Mouse (Mus musculus) hindbrain, embryonic 10.5 days (tissue): Measurements from ENCODE around the gene Gjb5. TPM values are rescaled to one million over a fixed set of nuclear protein-coding genes. Genes with fewer than 3 reads are reported as not detected.

Experiments
- DNase-seq: peaks from one replicate; pipeline ENCODE4 v3.0.0-alpha.2; 2017; ENCODE audit warnings: low spot score
- H3K27ac ChIP-seq: fragments of 300-500 bp; sonication (generic); 2 replicates; pipeline ENCODE4 v1.5.1; 2016; ENCODE audit warnings: mild to moderate bottlenecking, moderate library complexity
- H3K27me3 ChIP-seq: fragments of 300-500 bp; sonication (generic); 2 replicates; pipeline ENCODE4 v1.6.1; 2016; ENCODE audit warnings: mild to moderate bottlenecking; ENCODE audit not compliant: poor library complexity, insufficient read depth, severe bottlenecking
- H3K36me3 ChIP-seq: fragments of 300-500 bp; sonication (generic); 2 replicates; pipeline ENCODE4 v1.6.1; 2016; ENCODE audit warnings: mild to moderate bottlenecking, moderate library complexity
- H3K4me1 ChIP-seq: fragments of 300-500 bp; sonication (generic); replicated peaks from 2 replicates; pipeline ENCODE4 v1.6.1; 2016; ENCODE audit warnings: mild to moderate bottlenecking
- H3K4me3 ChIP-seq: fragments of 300-500 bp; sonication (generic); 2 replicates; pipeline ENCODE4 v1.5.1; 2016; ENCODE audit warnings: mild to moderate bottlenecking, moderate library complexity
- H3K9me3 ChIP-seq: fragments of 300-500 bp; sonication (generic); 2 replicates; pipeline ENCODE4 v1.6.1; 2016; ENCODE audit warnings: mild to moderate bottlenecking, moderate library complexity
- WGBS: fragments of 180-500 bp; shearing (Covaris S2); methylation state at CpG from one replicate; pipeline ENCODE4 v1.1.7; 2016; 5-methylcytosine and 5-hydroxymethylcytosine counted together
- polyA plus RNA-seq: library from polyadenylated mRNA; unstranded; fragments of >200 nt; fragmentation: Nextera tagmentation; extraction: Ambion mirVana; gene quantifications from 2 replicates; pipeline ENCODE4 v1.2.1, GENCODE M21; 2016

Gjb5 gene
- polyA plus RNA-seq, 1 experiment from 2014 or later, result 0.85 TPM

DNA sequence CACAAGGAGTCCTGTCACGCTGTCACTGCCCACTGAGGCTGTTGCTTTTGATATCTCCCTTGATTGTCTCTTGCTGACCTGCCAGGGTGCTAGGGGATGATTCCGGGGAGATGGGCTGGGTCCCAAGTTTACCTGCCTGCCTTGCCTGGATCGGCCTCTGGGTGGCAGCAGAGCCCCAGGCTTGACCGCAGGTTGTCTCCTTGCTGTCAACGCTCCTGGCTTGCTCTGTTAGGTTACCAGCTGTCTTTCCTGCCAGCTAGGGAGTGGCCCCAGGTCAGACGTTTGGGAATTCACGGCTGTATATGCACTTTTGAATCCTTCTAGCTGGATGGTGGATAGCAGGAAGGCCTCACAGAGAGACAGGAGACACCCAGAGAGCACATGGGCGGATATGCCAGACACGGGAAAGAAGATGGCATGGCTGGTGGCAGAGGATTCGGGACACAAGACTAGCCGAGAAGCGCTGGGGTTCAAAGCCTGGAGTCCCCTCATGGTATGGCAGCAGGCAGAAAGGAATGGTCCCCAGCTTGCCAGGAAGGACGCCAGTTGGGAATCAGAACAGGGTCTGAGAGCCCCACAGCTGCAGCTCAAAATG, 10.5 kb upstream of the Gjb5 start:
- Histone ChIP-seq H3K9me3 (no peaks in the 10 kb centered on the region), H3K27ac (no peak overlapping the region), H3K4me1 (peaks cover 44% of the 10 kb centered on the region), H3K27me3 (peaks cover 6% of the 10 kb centered on the region; the same call in 1 of the 2 replicates), H3K4me3 (no peak overlapping the region), H3K36me3 (no peaks in the 10 kb centered on the region)
- 34% methylated on average over 13 of the region's 13 CpGs for WGBS
- peak; percentile 83 for DNase-seq

DNA sequence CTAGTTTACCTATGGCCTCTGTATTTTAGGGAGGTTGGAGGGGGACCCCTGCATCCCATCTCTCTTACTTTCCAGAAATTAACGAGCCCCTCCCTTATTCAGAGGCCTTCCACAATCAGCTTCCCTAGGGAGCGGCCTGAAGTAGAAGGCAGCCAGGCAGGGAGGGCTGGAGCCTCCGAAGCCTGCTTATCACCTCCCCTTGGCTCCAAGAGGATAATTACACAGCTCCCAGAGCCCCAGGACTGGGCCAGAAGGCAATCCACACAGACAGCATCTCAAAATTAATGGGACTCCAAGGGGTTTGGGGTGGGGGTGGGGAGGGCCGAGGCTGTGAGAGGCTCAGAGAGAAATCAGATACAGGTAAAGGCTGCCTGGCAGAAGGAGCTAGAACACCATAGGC, 7.9 kb upstream of the Gjb5 start:
- H3K27ac ChIP-seq, result peak overlapping the region; percentile 70

DNA sequence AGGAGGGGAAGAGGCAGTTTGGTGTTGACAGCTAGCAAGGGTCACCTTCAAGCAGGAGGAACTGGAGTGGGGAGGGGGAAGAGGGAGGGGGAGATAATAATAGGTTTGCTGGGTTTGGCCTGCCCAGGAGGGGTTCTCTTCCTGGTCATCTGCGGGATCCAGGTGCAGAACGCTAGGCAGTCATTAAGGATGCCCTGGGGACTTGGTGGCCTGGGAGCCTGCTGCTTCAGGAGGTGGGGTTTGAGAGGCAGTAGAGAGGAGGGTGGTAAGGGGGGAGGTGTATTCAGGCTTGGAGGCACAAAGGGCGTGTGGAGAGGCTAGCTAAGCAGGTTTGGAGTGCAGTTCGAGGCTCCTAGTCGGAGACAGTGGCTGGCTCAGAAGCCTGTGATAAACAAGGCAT, 7.5 kb upstream of the Gjb5 start:
- DNase-seq, result no peak
- no peak overlapping the region for H3K4me3 ChIP-seq
- peaks cover 37% of the 10 kb centered on the region for H3K4me1 ChIP-seq
- 21% methylated on average over 5 of the region's 5 CpGs for WGBS
- H3K27me3 ChIP-seq, result peaks cover 6% of the 10 kb centered on the region; the same call in 1 of the 2 replicates
- H3K9me3 ChIP-seq, result no peaks in the 10 kb centered on the region
- peak overlapping the region; percentile 70 for H3K27ac ChIP-seq
- no peaks in the 10 kb centered on the region for H3K36me3 ChIP-seq

More for the DNA sequence above, 7.9 kb upstream of the Gjb5 start:
- DNase-seq, result no peak
- no peak overlapping the region for H3K4me3 ChIP-seq
- H3K27me3 ChIP-seq, result peaks cover 6% of the 10 kb centered on the region; the same call in 1 of the 2 replicates
- 32% methylated on average over 4 of the region's 4 CpGs for WGBS
- no peaks in the 10 kb centered on the region for H3K36me3 ChIP-seq
- H3K9me3 ChIP-seq, result no peaks in the 10 kb centered on the region
- H3K4me1 ChIP-seq, result peaks cover 37% of the 10 kb centered on the region

DNA sequence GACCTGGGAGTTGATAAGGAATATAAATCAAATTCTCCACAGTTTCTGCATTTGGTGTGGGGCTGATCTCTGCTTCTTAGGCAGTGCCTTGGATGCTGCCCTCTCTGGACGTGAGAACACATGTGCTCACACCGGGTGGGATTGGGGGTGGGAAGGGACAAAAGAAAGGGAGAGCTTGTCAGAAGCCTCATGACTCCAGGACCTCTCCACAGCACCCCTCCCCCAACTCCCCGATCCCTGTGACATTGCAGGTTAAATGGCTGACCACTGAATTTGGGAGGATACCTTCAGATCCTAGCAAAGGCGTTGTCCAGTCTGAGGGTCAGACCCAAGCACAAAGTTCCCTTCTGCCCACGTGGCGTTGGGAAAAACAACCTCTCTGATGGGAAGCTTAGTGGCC, 6.5 kb upstream of the Gjb5 start:
- Histone ChIP-seq H3K4me1 (peaks cover 45% of the 10 kb centered on the region), H3K36me3 (no peaks in the 10 kb centered on the region), H3K27ac (peak overlapping the region; percentile 45), H3K9me3 (no peaks in the 10 kb centered on the region), H3K27me3 (peaks cover 10% of the 10 kb centered on the region), H3K4me3 (no peak overlapping the region)
- no peak for DNase-seq
- WGBS, result 60% methylated on average over 6 of the region's 6 CpGs

DNA sequence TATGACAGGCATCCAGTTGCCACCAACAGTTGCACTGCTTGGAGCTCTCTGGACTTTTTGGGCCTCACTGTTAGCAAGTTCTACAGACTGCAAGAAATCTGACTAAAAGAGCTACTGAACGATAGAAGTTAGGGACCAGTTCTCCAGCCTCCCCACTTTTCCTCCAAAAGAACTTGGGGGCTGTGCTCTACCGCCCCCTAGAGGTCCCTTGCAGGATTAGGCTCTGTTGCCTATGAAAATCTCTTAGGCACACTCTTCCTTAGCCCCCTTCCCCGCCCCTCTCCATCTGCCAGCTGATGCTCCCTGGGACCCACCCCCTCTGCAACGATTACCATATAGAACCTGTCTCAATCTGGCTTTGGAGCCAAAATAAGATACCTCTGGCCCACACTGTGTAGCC, 5.3 kb upstream of the Gjb5 start:
- WGBS, result 64% methylated on average over 4 of the region's 4 CpGs
- no peak for DNase-seq
- H3K27ac ChIP-seq, result no peak overlapping the region
- H3K36me3 ChIP-seq, result no peaks in the 10 kb centered on the region
- no peak overlapping the region for H3K4me3 ChIP-seq
- peaks cover 20% of the 10 kb centered on the region for H3K27me3 ChIP-seq
- no peaks in the 10 kb centered on the region for H3K9me3 ChIP-seq
- H3K4me1 ChIP-seq, result peaks cover 43% of the 10 kb centered on the region

DNA sequence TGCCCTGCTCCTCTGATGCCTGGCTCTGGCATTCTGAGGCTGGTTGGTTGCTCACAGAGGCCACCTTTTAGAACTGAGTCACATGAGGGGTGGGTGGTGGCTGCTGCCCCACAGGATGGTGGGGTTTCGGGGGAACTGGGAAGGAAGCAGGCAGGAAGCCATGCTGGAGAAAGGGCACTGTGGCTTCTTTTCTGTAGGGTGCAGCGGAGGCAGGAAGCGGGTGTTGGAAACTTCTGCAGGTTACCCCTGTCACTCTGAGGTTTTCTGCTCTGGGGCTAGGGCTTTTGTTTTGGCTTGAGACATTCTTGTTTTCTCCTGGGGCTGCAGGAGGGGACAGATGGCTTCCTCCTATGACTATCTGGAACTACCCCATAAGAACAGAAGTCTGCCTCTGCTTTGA, 4.5 kb upstream of the Gjb5 start:
- H3K4me1 ChIP-seq, result peaks cover 47% of the 10 kb centered on the region
- H3K4me3 ChIP-seq, result no peak overlapping the region
- DNase-seq, result no peak
- H3K27ac ChIP-seq, result 0 out of 2 replicates have a peak overlapping the region, but pooled peaks have one; percentile 16
- no peaks in the 10 kb centered on the region for H3K9me3 ChIP-seq
- no peaks in the 10 kb centered on the region for H3K36me3 ChIP-seq
- peaks cover 21% of the 10 kb centered on the region for H3K27me3 ChIP-seq
- WGBS, result 89% methylated on average over 3 of the region's 3 CpGs

DNA sequence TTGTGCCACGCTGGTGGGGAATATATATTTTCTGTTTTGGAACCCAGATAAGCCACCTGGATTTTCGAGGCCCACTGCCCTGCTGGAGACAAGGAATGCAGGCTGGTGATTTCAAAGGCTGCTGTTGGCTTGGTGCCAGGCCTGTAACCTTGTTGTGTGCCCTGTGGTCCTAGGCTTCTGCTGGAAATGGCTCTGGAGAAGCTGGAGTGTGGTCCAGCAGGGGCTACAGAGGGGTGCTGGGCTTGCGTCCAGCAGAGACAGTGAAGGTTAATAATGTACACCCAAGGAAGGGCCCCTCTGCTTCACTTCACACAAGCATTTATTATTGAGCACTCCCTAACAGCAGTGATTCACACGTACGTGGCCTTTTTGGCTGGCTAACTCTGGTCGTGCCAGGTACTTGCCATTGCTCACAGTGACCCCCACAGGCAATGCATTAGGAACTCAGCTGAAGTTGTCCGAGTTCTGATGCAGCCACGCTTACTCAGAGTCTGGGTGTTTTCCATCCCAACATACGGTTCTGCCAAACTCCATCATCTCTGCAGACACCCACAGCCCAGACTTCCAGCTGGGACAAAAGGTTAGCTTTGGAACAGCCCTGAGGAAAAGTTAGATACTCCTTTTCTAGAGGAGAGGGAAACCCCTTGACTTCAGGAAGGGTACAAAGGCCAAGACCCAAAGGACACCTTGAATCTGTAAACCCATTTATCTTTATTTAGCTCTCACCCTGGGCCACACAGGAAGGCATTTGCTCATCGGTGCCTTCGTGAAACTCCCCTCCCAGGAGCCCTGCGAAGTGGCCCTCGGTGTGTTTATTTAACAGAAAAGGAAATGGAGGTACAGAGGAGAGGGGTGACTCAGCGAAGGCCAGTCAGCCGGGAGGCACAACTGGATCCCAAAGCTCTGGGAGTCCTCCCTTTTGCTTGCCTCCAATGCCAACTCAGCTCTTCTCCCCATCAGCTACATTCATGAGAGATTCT, 3.2 kb downstream of the Gjb5 start:
- DNase-seq, result no peak
- Histone ChIP-seq H3K9me3 (no peaks in the 10 kb centered on the region), H3K4me3 (no peak overlapping the region), H3K4me1 (peaks cover 50% of the 10 kb centered on the region), H3K27ac (0 out of 2 replicates have a peak overlapping the region, but pooled peaks have one; percentile 45), H3K27me3 (peaks cover 15% of the 10 kb centered on the region; the same call in 1 of the 2 replicates), H3K36me3 (no peaks in the 10 kb centered on the region)
- 79% methylated on average over 15 of the region's 15 CpGs for WGBS

DNA sequence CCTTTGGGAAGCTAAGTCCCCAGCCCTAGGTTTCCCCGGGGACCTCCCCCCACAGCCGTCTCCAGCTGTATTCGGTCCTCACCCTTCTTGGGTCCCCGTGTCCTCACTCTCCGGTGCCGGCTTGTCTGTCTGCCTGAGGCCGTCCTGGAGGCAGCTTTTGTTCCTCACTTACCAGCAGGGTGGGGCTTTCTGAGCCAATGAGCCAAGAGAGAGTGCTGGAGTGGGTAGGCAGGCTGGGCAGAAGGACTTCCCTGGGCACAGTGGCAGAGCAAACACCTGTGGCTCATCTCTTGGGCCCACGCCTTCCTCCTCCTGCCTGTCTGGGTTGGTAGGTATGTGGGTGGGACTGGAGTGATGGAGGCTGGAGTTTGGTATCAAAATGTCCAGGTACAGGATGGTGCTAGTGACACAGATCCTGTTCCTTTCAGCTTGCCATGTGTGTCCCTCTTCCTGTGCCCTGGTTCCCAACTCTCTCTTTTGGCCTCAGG, 4.0 kb downstream of the Gjb5 start, which contains the start of gene Gjb4:
Gjb4 (minus strand) TSS at position 131 of the 488 bp plus-strand sequence.
- H3K27ac ChIP-seq, result peak within 1 kb of the TSS; percentile 45; the same call in 1 of the 2 replicates
- no peak for DNase-seq
- peaks cover 7% of the 10 kb centered on the region; the same call in 1 of the 2 replicates for H3K27me3 ChIP-seq
- 37% methylated on average over 8 of the region's 8 CpGs for WGBS
- H3K36me3 ChIP-seq, result no peaks in the 10 kb centered on the region
- no peaks in the 10 kb centered on the region for H3K9me3 ChIP-seq
- H3K4me3 ChIP-seq, result no peak within 1 kb of the TSS
- H3K4me1 ChIP-seq, result peaks cover 45% of the 10 kb centered on the region

DNA sequence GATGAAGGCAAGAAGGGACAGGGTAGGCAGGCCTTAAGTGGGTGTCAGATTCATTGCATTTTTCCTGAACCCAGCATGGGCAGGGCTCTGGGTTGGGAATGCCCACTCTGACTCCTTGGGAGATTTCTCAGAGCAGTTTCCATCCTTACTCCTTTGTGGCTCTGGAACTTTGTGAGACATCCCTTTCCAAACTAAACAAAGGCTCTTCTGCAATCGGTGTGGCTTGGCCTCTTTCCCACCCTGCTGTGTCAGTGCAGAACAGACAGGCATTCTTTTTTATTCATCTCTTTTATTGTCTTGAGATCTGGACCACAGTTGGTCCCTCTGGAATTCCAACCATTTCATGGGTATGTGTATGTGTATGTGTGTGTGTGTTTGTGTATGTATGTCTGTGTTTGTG, 5.4 kb downstream of the Gjb5 start:
- Histone ChIP-seq H3K27me3 (no peaks in the 10 kb centered on the region), H3K36me3 (no peaks in the 10 kb centered on the region), H3K27ac (0 out of 2 replicates have a peak overlapping the region, but pooled peaks have one; percentile 40), H3K4me3 (no peak overlapping the region), H3K9me3 (no peaks in the 10 kb centered on the region), H3K4me1 (peaks cover 33% of the 10 kb centered on the region)
- WGBS, result 17% methylated on average over 1 of the region's 1 CpGs
- DNase-seq, result no peak

DNA sequence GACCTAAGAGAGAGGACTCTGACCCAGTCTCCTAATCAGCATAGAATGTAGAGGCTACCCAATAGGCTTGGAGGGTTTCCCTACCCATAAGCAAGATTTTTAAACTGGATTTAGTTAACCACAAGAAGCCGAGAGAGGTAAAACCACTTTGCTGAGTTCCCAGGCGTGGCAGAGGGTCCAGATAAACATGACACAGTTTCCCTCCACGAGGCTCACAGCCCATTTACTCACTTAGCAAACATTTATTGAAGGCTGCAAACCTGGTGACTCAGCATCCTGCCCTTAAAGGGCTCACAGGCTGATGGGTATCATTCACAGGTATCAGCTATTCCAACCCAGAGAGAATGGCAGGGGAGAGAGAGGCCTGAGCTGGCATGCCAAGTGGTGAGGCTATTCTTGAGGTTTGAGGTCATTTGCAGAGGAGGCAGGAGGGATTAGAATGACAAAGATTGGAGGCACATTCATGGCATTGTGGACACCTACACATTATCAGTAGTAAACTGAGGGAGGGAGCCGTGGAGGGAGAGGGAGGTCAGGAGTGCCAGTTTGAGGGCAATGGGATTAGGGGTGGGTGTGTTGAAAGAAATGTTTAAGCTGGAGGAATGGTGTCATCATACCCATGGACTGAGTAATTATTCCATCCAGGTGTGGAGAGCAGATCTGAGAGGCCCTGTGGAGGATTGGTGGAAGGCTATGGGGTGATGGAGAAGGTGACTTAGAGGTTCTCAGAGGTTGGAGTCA, 8.3 kb downstream of the Gjb5 start:
- Histone ChIP-seq H3K36me3 (no peaks in the 10 kb centered on the region), H3K9me3 (no peaks in the 10 kb centered on the region), H3K4me1 (peaks cover 27% of the 10 kb centered on the region), H3K27me3 (no peaks in the 10 kb centered on the region), H3K4me3 (no peak overlapping the region), H3K27ac (no peak overlapping the region)
- 78% methylated on average over 4 of the region's 4 CpGs for WGBS
- no peak for DNase-seq

DNA sequence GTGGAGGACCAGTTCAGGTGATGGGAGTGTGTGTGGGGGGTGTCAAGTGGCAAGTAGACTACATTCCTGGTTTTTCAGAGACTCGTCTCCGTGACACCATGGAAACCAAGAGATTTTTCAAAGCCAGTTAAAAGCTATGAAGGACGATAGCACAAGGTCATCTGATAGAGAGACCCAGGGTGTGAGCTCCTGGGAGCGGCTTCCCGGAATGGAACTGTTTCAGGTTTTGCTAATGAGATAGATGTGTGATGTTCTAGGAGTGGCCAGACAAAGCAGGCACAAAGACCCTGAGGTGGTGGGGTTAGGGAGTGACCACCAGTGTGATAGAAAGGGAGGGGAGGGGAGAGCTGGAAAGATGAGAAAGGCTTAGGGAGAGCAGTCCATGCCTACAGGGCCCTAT, 13.0 kb downstream of the Gjb5 start:
- no peak for DNase-seq
- Histone ChIP-seq H3K27ac (no peak overlapping the region), H3K9me3 (no peaks in the 10 kb centered on the region), H3K36me3 (no peaks in the 10 kb centered on the region), H3K27me3 (no peaks in the 10 kb centered on the region), H3K4me3 (no peak overlapping the region), H3K4me1 (no peaks in the 10 kb centered on the region)
- WGBS, result 86% methylated on average over 5 of the region's 5 CpGs

DNA sequence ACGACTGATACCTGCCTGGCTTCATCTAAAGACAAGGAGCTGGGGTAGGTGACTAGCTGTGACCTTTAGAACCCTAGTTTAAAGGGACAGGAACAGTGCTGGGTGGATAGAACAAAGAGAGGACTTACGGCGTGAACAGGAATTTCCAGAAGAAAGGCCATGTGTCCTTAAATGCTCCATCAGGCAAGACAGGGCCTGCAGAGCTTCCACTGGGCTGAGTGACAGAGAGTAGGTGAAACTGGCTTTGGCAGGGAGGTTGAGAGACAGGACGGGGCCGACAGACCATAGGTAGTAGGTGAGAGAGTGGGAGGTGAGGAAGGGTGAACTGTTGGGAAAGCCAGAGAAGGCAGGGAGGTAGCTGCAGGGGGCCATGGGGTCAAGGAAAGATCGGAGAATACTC, 16.6 kb downstream of the Gjb5 start:
- no peak for DNase-seq
- Histone ChIP-seq H3K4me1 (no peaks in the 10 kb centered on the region), H3K27me3 (no peaks in the 10 kb centered on the region), H3K27ac (no peak overlapping the region), H3K4me3 (no peak overlapping the region), H3K9me3 (no peaks in the 10 kb centered on the region), H3K36me3 (no peaks in the 10 kb centered on the region)
- WGBS, result 56% methylated on average over 6 of the region's 6 CpGs
